Mouse (Mus musculus) brain, embryonic 14.5 days (tissue): ENCODE measurements around the gene Inpp4a.

Experiments used
- CTCF ChIP-seq: fragments of 200-500 bp; IDR thresholded peaks from 2 replicates; pipeline ENCODE4 v1.5.1; 2012; ENCODE audit warnings: inconsistent platforms, mild to moderate bottlenecking, moderate library complexity, borderline replicate concordance; ENCODE audit not compliant: insufficient read depth, insufficient read length; ENCODE audit errors: extremely low read depth
- POLR2A ChIP-seq: fragments of 200-500 bp; IDR thresholded peaks from 2 replicates; pipeline ENCODE4 v1.6.1; 2012; ENCODE audit warnings: mild to moderate bottlenecking, inconsistent platforms, borderline replicate concordance; ENCODE audit not compliant: poor library complexity, insufficient read depth, insufficient read length, severe bottlenecking; ENCODE audit errors: extremely low read depth

DNA sequence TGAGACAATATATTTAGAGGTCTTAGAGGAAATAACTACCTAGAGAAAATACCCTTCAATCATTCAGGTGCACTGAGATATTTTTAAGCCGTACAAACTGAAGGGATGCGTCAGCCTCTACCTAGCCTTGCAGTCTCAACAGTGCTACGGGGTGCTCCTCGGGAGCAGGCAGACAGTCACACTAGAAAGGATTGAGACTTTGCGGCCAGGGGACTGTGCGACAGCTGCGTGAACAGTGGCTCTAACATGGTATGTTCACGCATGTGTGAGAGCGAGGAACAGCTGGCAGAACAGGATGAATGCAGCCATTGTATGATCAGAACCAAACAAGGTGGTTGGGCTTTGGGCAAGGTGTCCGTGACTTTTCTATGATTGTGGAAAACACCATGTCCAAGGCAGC, 63.1 kb downstream of the Inpp4a start:
- TF ChIP-seq CTCF (no peak), POLR2A (no peak)
